Mouse (Mus musculus): ENCODE data around the gene Hagh. TPM values are rescaled to one million over a fixed set of nuclear protein-coding genes. Genes with fewer than 3 reads are reported as not detected.

Gene Hagh
- polyA plus RNA-seq, 1 experiment from 2014 or later, result 26.4 TPM

DNA sequence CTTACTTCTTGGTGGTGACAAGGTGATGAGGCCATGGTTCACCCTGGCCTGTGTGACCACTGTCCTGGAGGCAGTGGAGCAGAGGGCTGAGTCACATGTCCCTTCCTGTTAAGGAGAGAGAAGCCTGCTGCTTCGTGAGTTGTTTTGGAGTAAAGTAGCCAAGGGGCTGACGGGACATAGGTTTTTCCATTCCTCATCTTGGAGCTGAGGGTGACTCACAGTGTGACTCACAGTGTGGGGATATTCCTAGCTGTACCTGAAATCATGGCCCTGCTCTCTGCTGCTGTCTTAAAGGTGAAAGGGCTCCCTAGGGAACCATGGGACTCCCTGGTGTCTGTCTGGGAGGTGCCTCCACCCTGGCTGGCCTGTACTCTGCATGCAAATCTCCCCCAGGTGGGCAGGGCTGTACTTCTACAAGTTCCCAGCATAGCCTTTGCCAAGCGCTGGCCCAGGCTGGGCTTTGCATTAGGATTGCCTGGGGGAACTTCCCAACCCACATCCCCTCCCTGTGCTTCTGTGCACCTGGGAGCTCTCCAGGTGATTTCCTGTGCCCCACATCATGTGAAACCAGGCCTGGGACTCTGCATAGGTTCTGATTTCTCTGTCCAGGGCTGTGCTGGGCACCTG is 16.0 kb downstream of the Hagh start:
- H3K4me3 ChIP-seq, result no peak overlapping the region
- no peaks in the 10 kb centered on the region for H3K9me3 ChIP-seq
- H3K36me3 ChIP-seq (replicated peaks), result peaks cover 33% of the 10 kb centered on the region
- no peak overlapping the region for H3K27ac ChIP-seq (replicated peaks)
- WGBS, result 80% methylated on average over 3 of the region's 3 CpGs
- peaks cover 6% of the 10 kb centered on the region for H3K4me1 ChIP-seq
- H3K27me3 ChIP-seq (replicated peaks; ENCODE audit: low read depth, poor library complexity, severe bottlenecking), result peaks cover 10% of the 10 kb centered on the region
- no peak for DNase-seq (ENCODE audit: low spot score)

DNA sequence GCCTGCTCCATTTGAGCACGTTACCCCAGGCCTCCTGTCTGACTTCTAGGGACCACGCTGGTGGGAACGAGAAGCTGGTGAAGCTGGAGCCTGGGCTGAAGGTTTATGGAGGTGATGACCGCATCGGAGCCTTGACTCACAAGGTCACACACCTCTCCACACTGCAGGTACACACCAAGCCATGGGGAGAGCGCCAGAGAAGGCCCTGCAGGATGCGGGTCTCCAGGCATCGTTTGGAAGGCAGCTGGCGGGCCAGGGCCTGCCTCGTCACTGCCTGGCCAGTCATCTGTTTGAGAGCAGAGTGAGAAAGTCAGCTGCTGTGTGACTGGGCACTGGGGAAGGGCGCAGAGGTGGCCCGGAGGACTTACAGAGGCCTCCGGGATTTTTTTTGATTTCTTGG is 16.6 kb downstream of the Hagh start:
- Histone ChIP-seq H3K4me1 (no peaks in the 10 kb centered on the region), H3K4me3 (no peak overlapping the region), H3K27me3 (replicated peaks; ENCODE audit: low read depth, poor library complexity, severe bottlenecking) (peaks cover 3% of the 10 kb centered on the region), H3K36me3 (replicated peaks) (peaks cover 39% of the 10 kb centered on the region), H3K9me3 (no peaks in the 10 kb centered on the region), H3K27ac (replicated peaks) (no peak overlapping the region)
- no peak for DNase-seq (ENCODE audit: low spot score)
- 86% methylated on average over 13 of the region's 13 CpGs for WGBS

DNA sequence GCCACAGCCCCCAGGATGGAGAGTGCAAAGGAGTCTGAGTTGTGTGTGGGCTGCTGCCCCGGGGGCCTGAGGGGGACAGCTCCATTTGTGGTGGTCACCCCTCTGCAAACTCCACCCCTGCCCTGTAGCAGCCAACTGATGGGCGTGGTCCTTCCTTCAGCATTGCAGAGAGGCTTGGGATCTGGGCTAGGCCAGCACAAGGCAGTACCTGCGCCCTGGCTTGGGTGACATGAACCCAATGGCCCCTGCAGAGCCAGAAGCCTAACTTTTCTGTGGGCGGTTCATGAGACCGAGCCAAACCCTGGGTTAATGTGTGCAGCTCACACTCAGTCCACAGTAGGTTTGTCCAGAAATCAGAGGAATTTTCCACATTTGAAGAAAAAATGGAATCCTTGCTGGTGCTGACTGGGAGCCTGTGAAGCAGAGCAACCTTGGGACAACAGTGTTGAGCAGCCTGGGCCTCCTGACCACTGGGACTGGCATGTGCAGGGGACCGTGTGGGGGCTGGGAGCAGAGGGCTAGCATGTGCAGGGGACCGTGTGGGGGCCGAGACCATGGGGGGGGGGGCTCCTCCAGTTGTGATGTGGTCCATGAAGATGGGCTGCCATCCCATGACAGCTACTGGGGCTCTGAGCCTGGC is 18.0 kb downstream of the Hagh start:
- Histone ChIP-seq H3K4me3 (no peak overlapping the region), H3K27me3 (replicated peaks; ENCODE audit: low read depth, poor library complexity, severe bottlenecking) (no peaks in the 10 kb centered on the region), H3K27ac (replicated peaks) (no peak overlapping the region), H3K9me3 (no peaks in the 10 kb centered on the region), H3K36me3 (replicated peaks) (peaks cover 51% of the 10 kb centered on the region), H3K4me1 (no peaks in the 10 kb centered on the region)
- DNase-seq (ENCODE audit: low spot score), result no peak
- whole genome bisulfite sequencing, result 88% methylated on average over 8 of the region's 8 CpGs

DNA sequence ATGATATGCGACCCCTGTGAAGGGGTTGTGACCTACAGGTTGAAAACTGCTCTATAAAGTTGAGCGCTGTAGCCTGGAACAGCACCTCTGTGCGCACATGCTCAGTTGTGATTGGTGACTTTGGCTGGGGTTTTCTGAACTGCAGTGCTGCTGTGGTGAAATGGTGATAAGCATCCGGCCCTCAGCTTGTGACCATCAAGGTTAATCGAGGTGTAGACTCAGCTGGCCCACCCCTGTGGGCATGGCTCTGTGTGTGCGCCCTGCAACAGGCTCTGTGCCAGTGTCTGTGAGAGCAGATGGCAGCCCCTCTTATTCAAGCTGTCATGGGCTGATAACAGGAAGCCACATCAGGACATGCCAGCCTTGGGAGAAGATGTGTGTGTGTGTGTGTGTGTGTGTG is 19.0 kb downstream of the Hagh start:
- no peak for DNase-seq (ENCODE audit: low spot score)
- WGBS, result 90% methylated on average over 6 of the region's 6 CpGs
- Histone ChIP-seq H3K27me3 (replicated peaks; ENCODE audit: low read depth, poor library complexity, severe bottlenecking) (no peaks in the 10 kb centered on the region), H3K4me1 (no peaks in the 10 kb centered on the region), H3K4me3 (no peak overlapping the region), H3K36me3 (replicated peaks) (peaks cover 43% of the 10 kb centered on the region), H3K27ac (replicated peaks) (no peak overlapping the region), H3K9me3 (no peaks in the 10 kb centered on the region)

DNA sequence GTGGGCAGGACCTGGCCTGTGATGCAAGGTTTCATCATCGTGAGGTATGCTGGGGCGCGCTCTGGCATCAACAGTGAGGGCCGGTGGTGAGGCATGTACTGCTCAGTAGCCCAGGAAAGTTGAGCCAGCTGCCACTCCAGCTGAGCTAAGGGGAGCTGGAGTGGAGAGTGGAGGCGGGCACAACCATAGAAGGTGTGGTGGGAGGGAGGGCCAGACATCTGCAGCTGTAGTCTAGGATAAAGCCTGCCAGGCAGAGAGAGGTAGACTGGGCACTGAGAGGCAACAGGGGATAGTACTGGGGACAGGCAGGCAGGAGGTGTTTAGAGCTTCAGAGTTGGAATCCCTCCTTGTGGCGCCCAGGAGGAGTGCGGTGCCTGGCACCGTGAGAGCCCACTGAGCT is 20.1 kb downstream of the Hagh start:
- WGBS, result 91% methylated on average over 8 of the region's 8 CpGs
- DNase-seq (ENCODE audit: low spot score), result no peak

DNA sequence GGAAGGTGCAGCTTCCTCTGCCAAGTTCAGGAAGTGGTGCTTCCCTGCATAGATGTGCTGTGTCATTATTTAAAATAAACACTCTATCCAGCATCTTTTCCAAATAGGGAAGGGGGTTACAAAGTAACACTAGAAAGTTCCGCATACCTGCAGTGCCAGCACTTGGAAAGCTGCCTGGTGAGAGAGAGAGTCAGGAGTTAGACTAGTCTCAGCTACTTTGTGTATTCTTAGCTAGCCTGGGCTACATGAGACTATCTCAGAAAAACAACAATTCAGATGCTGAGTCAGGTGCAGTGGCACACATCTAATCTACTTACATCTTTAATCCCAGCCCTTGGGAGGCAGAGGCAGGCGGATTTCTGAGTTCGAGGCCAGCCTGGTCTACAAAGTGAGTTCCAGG is 21.8 kb downstream of the Hagh start:
- Histone ChIP-seq H3K4me3 (no peak overlapping the region), H3K9me3 (no peaks in the 10 kb centered on the region), H3K36me3 (replicated peaks) (peaks cover 43% of the 10 kb centered on the region), H3K4me1 (no peaks in the 10 kb centered on the region), H3K27ac (replicated peaks) (no peak overlapping the region), H3K27me3 (replicated peaks; ENCODE audit: low read depth, poor library complexity, severe bottlenecking) (no peaks in the 10 kb centered on the region)
- no peak for DNase-seq (ENCODE audit: low spot score)
- WGBS, result 96% methylated on average over 3 of the region's 3 CpGs

More for the DNA sequence above, 20.1 kb downstream of the Hagh start:
- Histone ChIP-seq H3K36me3 (replicated peaks) (peaks cover 42% of the 10 kb centered on the region), H3K9me3 (no peaks in the 10 kb centered on the region), H3K4me1 (no peaks in the 10 kb centered on the region), H3K27ac (replicated peaks) (no peak overlapping the region), H3K4me3 (no peak overlapping the region), H3K27me3 (replicated peaks; ENCODE audit: low read depth, poor library complexity, severe bottlenecking) (no peaks in the 10 kb centered on the region)

DNA sequence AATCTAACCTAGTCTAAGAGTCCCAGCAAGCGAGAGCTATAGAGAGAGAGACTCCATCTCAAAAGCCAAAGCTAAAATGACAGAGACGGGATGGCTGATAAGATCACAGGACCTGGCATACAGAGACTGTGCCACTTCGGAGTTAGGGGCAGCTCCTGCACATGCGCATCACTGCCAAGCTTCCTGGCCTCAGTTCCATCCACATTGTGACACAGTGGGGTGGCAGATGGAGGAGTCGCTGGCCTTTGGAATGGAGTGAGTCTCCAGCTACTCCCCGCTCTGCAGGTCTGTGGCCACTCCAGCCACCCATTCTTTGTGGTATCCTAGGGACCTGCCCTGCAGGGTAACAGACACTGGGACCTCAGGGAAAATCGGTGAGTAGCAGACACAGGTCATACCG is 25.8 kb downstream of the Hagh start, which contains the start of gene Igfals:
TSS of gene Igfals (plus strand) at position 222 of the 400 bp plus-strand sequence.
- peaks cover 24% of the 10 kb centered on the region for H3K36me3 ChIP-seq (replicated peaks)
- H3K27me3 ChIP-seq (replicated peaks; ENCODE audit: low read depth, poor library complexity, severe bottlenecking), result no peaks in the 10 kb centered on the region
- no peaks in the 10 kb centered on the region for H3K9me3 ChIP-seq
- no peak for DNase-seq (ENCODE audit: low spot score)
- no peak within 1 kb of the TSS for H3K4me3 ChIP-seq
- 91% methylated on average over 8 of the region's 8 CpGs for WGBS
- no peak within 1 kb of the TSS for H3K27ac ChIP-seq (replicated peaks)
- no peaks in the 10 kb centered on the region for H3K4me1 ChIP-seq

DNA sequence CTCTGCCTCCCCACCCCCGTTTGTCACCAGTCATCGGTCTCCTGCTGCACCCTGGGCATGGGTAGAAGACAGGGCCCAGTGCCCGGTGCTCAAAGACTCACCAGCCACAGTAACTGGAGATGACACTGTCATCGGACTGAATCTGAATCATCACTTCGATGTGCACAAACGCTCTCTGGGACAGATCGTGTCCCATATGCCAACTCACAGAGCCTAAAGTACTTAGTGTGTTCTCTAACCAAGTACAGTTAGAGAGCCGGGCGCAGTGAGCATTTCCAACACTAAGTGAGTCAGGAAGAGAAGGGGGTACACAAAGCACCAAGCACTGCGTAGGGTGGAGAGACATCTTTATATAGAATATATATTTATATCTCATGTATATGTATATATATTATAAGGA is 28.0 kb downstream of the Hagh start:
- Histone ChIP-seq H3K4me1 (no peaks in the 10 kb centered on the region), H3K27ac (replicated peaks) (no peak overlapping the region), H3K36me3 (replicated peaks) (peaks cover 5% of the 10 kb centered on the region; the same call in 1 of the 2 replicates), H3K4me3 (no peak overlapping the region), H3K9me3 (no peaks in the 10 kb centered on the region), H3K27me3 (replicated peaks; ENCODE audit: low read depth, poor library complexity, severe bottlenecking) (no peaks in the 10 kb centered on the region)
- 93% methylated on average over 10 of the region's 10 CpGs for WGBS
- DNase-seq (ENCODE audit: low spot score), result no peak

DNA sequence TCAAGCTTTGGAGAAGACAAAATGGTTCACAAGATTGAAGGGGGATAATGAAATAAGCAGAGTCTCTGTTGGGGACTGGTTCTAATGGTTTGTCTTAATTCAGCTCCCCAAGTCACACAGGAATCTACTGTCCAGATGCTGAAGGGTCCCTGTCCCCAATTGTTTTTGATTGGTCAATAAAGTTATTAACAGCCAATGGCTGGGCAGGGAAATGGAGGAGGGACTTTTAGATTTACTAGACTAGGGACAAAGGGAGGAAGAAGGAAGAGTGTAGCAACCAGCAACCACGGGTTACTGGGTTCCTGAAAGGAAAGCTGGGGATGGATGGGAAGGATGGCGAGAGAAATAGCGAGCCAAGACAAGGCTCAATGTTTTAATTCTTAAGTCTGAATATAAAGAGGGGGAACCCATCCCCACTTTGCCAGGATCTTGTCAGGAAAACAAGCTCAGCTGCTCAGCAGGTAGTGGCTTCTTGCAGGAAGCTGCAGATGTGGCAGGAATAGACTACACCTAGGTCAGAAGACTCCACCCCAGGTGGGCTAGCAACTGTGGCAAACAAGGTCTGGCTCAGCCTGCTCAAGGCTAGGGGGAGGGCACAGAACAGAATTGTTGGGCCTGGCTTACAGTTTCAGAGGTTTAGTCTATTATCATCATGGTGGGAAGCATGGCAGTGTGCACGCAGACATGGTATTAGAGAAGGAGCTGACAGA is 33.9 kb downstream of the Hagh start:
- Histone ChIP-seq H3K9me3 (no peaks in the 10 kb centered on the region), H3K27me3 (replicated peaks; ENCODE audit: low read depth, poor library complexity, severe bottlenecking) (no peaks in the 10 kb centered on the region), H3K4me3 (no peak overlapping the region), H3K27ac (replicated peaks) (no peak overlapping the region), H3K36me3 (replicated peaks) (no peaks in the 10 kb centered on the region), H3K4me1 (peaks cover 19% of the 10 kb centered on the region)
- DNase-seq (ENCODE audit: low spot score), result no peak
- 41% methylated on average over 4 of the region's 4 CpGs for WGBS

DNA sequence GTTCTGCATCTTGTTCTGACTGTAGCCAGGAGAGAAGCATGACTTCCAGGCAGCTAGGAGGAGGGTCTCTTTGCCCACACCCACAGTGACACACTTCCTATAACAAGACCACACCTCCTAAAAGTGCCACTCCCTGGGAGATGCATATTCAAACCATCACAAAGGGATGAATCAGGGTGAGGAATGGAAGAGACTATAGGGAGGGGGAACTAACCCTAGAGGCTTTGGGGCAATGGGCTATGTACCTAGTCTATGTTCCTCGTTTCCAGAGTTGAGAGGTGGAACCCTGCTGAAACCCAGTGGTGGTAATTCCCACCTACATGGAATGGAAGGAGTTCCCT is 34.4 kb downstream of the Hagh start:
- H3K4me1 ChIP-seq, result peaks cover 19% of the 10 kb centered on the region
- H3K36me3 ChIP-seq (replicated peaks), result no peaks in the 10 kb centered on the region
- H3K27me3 ChIP-seq (replicated peaks; ENCODE audit: low read depth, poor library complexity, severe bottlenecking), result no peaks in the 10 kb centered on the region
- WGBS, result 73% methylated on average over 1 of the region's 1 CpGs
- H3K27ac ChIP-seq (replicated peaks), result no peak overlapping the region
- no peaks in the 10 kb centered on the region for H3K9me3 ChIP-seq
- no peak for DNase-seq (ENCODE audit: low spot score)
- no peak overlapping the region for H3K4me3 ChIP-seq

DNA sequence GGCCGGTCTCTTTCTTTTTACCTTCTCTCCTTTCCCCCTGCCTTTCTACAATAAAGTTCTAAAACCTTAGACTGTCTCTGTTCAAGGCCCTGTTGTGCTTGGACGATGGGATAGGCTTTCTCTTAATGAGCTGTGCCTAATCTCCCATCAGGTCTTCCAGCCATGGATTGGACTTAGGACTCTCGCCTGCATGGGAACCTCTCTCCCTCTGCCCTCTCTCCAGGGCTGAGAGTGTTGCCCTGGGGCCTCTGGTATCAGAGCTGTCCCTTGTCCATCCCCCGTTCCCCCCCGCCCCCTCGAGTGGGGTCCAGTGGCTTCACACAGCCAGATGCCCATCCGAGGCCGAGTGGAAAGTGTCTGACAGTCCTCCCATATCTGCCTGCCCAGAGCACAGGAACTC is 35.0 kb downstream of the Hagh start:
- Histone ChIP-seq H3K4me1 (peaks cover 19% of the 10 kb centered on the region), H3K27me3 (replicated peaks; ENCODE audit: low read depth, poor library complexity, severe bottlenecking) (no peaks in the 10 kb centered on the region), H3K36me3 (replicated peaks) (no peaks in the 10 kb centered on the region), H3K9me3 (no peaks in the 10 kb centered on the region), H3K4me3 (no peak overlapping the region), H3K27ac (replicated peaks) (no peak overlapping the region)
- WGBS, result 77% methylated on average over 8 of the region's 8 CpGs
- DNase-seq (ENCODE audit: low spot score), result no peak

DNA sequence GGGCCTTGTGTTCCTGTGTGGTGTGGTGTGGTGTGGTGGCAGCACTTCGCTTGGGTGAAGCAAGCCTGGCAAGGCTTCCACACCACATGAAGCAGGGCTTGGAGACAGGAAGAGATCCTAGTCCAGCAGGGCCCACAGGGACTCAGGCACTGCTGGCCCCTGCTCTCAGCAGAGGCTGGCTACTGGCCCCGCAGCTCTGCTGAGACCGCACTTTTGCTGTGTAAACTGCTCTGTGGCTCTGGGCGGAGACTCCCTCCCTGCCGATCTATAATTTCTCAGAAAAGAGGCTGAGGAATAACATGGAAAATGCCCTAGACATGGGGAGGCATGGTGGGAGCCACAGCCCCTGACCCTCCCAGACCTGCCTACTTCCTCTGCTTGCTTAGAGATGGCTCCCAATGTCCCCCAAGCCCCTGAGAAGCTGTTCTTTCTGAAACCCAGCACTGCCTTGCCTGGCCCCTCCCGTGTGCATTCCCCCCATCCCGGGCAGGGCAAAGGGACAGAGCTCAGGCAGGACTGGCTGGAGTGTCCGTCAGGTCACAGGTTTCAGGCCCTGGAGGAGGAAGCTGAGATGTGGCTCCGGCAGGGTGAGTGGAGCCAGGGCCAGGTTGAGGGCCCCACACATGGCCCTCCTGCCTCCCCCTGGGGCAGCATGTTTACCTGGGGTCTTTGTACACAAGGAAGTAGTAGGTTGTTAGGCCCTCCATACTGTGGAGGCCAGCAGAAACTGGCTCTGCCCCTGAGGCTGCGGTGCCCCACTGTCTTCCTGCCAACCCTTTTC is 37.6 kb downstream of the Hagh start:
- Histone ChIP-seq H3K36me3 (replicated peaks) (peaks cover 10% of the 10 kb centered on the region), H3K4me3 (0 out of 2 replicates have a peak overlapping the region, but pooled peaks have one; percentile 2), H3K27ac (replicated peaks) (peak overlapping the region; percentile 79), H3K9me3 (no peaks in the 10 kb centered on the region), H3K27me3 (replicated peaks; ENCODE audit: low read depth, poor library complexity, severe bottlenecking) (no peaks in the 10 kb centered on the region), H3K4me1 (peaks cover 37% of the 10 kb centered on the region)
- 57% methylated on average over 10 of the region's 10 CpGs for WGBS
- no peak for DNase-seq (ENCODE audit: low spot score)

All from embryonic facial prominence, embryonic 10.5 days (tissue).